14 mouse cellular contexts compared by ENCODE assay signal in genomic region chr13:25700965-25701364, GRCm38 (mm10).
"Had no signal": no experiment of that assay in that cellular context is flagged by ENCODE, and none has a peak within 500 bp of the region (broad histone marks: within the 10 kb centered on the region; RNA-seq: fewer than 3 reads in every experiment).

No protein-coding gene starts in this region.

- H3K27me3 ChIP-seq: intestine, embryonic 15.5 days; kidney, embryonic 15.5 days; limb, embryonic 13.5 days; midbrain, embryonic 12.5 days had no signal

- H3K36me3 ChIP-seq: intestine, embryonic 15.5 days; kidney, embryonic 15.5 days; limb, embryonic 13.5 days; midbrain, embryonic 12.5 days had no signal

- H3K27ac ChIP-seq: intestine, embryonic 15.5 days; kidney, embryonic 15.5 days; limb, embryonic 13.5 days; liver, embryonic 14.5 days; midbrain, embryonic 12.5 days; stomach, postnatal 0 days had no signal

- H3K9ac ChIP-seq: intestine, embryonic 15.5 days; kidney, embryonic 15.5 days; limb, embryonic 13.5 days; liver, embryonic 14.5 days; midbrain, embryonic 12.5 days had no signal

- H3K4me2 ChIP-seq: intestine, embryonic 15.5 days; kidney, embryonic 15.5 days; limb, embryonic 13.5 days; midbrain, embryonic 12.5 days had no signal

- DNase-seq: kidney, adult 2 months; kidney, postnatal 14 days; left cerebral cortex, postnatal 4 days; lung, adult 2 months; lung, postnatal 4 days; thymus, adult 18-20 months; thymus, postnatal 14 days had no signal

- ATAC-seq: intestine, embryonic 15.5 days; lung, postnatal 0 days had no signal

- H3K4me3 ChIP-seq: intestine, embryonic 15.5 days; kidney, embryonic 15.5 days; limb, embryonic 13.5 days; midbrain, embryonic 12.5 days had no signal

- H3K9me3 ChIP-seq: intestine, embryonic 15.5 days; kidney, embryonic 15.5 days; limb, embryonic 13.5 days; midbrain, embryonic 12.5 days had no signal

- H3K4me1 ChIP-seq: intestine, embryonic 15.5 days; limb, embryonic 13.5 days; midbrain, embryonic 12.5 days had no signal
